Mouse (Mus musculus) Patski (cell line): ENCODE results near the gene Ptov1. TPM values are rescaled to one million over a fixed set of nuclear protein-coding genes. Genes with fewer than 3 reads are reported as not detected.

Source experiments
- ATAC-seq: fragments of 100-300 bp; one replicate; pipeline ENCODE4 v1.8.0; 2021
- CTCF ChIA-PET: fragments of 350-600 bp; sonication (Branson Sonifier 250); formaldehyde crosslinking; loops from one replicate; lab custom pipeline; 2022; ENCODE audit warnings: inconsistent platforms; lab: Charles Lee
- POLR2A ChIA-PET: fragments of 350-600 bp; sonication (Branson Sonifier 250); formaldehyde crosslinking; loops from one replicate; lab custom pipeline; 2022; ENCODE audit warnings: antibody characterized with exemption, inconsistent platforms; lab: Charles Lee
- DNase-seq: peaks from one replicate; pipeline ENCODE4 v3.0.0-alpha.2; 2011; ENCODE audit warnings: low read depth, low spot score
- H3K27me3 ChIP-seq: fragments of 371-371 bp; one replicate; pipeline ENCODE4 v1.5.1; 2021
- CTCF ChIP-seq: fragments of 100-300 bp; IDR thresholded peaks from one replicate; pipeline ENCODE4 v1.5.1; 2021
- in situ Hi-C: fragments of 300-500 bp; cut with MboI; formaldehyde crosslinking; loops from 3 replicates; pipeline ENCODE4 v1.11.1; 2018; ENCODE audit warnings: low pct_unique_long_range_greater_than_20kb, mixed read lengths
- polyA plus RNA-seq: library from polyadenylated mRNA; unstranded; gene quantifications from one replicate; pipeline ENCODE4 v1.2.3, GENCODE M21; 2021

The Ptov1 gene
- polyA plus RNA-seq, 1 experiment from 2014 or later, result 308 TPM

- no peak for TF ChIP-seq CTCF
- CTCF ChIA-PET, result no interaction called here
- in situ Hi-C loops, result loop anchor here (25.0 kb wide), 1 partner anchor 850 kb away; the partner anchor contains the start of genes Dbp, Fam83e, Rpl18 and Sphk2
- H3K27me3 ChIP-seq, result no peaks in the 10 kb centered on the region
- POLR2A ChIA-PET, result no interaction called here
- ATAC-seq (no peak), DNase-seq (no peak)
Observed at GRCm38 (mm10) chr7:44862434-44862833, 7.2 kb downstream of the Ptov1 start.

DNA sequence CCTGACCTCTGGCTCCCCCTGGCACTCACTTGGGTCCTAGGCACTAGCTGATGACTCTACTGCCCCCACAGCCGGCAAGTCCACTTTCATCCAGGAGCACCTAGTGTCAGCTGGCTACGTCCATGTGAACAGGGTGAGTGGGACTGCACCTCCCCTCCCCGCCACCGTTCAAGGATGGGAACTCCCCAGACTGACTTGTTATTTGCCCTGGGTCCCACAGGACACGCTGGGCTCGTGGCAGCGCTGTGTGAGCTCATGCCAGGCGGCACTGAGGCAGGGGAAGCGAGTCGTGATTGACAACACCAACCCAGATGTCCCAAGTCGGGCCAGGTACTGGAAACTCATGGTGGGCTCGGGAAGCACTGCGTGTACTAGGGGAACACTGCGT is 8.2 kb downstream of the Ptov1 start:
- ATAC-seq (no peak), DNase-seq (no peak)
- in situ Hi-C loops, result loop anchor here (25.0 kb wide), 1 partner anchor 851 kb away; the partner anchor contains the start of genes Dbp, Fam83e, Rpl18 and Sphk2
- TF ChIP-seq CTCF, result no peak
- ChIA-PET CTCF (interaction anchor here (0.7 to 1.8 kb wide), 6 partner anchors 8 to 121 kb away, joined by 3 to 7 read pairs (median 4); partner anchors contain the start of gene Ptov1), POLR2A (interaction anchor here (1.0 kb wide), 1 partner anchor 35 kb away, joined by 3 read pairs; no protein-coding TSS in a partner anchor)
- H3K27me3 ChIP-seq, result no peaks in the 10 kb centered on the region

DNA sequence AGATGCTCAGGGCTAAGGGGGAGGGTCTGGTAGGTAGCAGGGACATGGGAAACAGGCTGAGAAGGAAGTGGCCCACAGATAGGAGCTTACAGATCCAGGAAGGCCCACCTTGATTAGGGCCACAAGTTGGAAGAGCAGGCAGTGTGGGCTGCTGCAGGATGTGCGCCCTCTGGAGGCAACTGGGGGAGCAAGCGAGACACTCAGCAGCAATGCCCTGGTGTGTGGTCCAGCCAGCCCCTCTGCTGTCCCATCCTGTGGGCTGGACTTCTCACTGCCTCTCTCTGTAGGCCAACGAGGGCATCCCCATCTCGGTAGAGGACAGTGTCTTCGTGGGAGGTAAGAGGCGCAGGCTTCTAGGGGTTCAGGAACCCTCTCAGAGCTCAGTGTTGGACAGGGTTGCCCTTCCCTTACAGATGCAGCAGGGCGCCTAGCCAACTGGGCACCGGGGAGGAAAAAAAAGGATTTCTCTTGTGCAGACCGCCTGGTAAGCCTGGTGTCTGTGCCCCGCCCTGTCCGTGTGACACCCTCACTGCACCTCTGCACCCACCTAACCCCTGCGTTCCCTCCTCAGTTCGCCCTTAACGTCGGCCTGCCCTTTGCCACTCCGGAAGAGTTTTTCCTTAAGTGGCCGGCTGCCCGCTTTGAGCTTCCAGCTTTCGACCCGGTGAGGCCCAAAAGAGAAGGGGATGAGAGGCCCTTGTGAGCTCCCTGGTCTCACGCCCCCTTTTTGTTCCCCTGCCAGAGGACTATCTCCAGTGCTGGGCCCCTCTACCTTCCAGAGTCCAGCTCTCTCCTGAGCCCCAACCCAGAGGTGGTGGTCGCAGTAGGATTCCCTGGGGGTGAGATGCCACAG is 8.8 kb downstream of the Ptov1 start:
- TF ChIP-seq CTCF, result no peak
- in situ Hi-C loops, result loop anchor here (25.0 kb wide), 1 partner anchor 851 kb away; the partner anchor contains the start of genes Dbp, Fam83e, Rpl18 and Sphk2
- DNase-seq, result no peak
- ATAC-seq, result peak; percentile 37
- POLR2A ChIA-PET, result interaction anchor here (1.0 kb wide), 1 partner anchor 36 kb away, joined by 3 read pairs; no protein-coding TSS in a partner anchor
- CTCF ChIA-PET, result interaction anchor here (0.7 to 1.8 kb wide), 8 partner anchors 9 to 121 kb away, joined by 3 to 7 read pairs (median 4); partner anchors contain the start of gene Ptov1
- no peaks in the 10 kb centered on the region for H3K27me3 ChIP-seq

- H3K27me3 ChIP-seq, result no peaks in the 10 kb centered on the region
- DNase-seq (no peak), ATAC-seq (no peak)
- in situ Hi-C loops, result loop anchor here (25.0 kb wide), 1 partner anchor 852 kb away; the partner anchor contains the start of genes Dbp, Fam83e, Rpl18 and Sphk2
- CTCF ChIA-PET, result interaction anchor here (0.7 to 1.8 kb wide), 6 partner anchors 9 to 122 kb away, joined by 3 to 7 read pairs (median 3); partner anchors contain the start of gene Ptov1
- TF ChIP-seq CTCF, result no peak
- POLR2A ChIA-PET, result no interaction called here
Observed at GRCm38 (mm10) chr7:44859896-44860295, 9.7 kb downstream of the Ptov1 start.

DNA sequence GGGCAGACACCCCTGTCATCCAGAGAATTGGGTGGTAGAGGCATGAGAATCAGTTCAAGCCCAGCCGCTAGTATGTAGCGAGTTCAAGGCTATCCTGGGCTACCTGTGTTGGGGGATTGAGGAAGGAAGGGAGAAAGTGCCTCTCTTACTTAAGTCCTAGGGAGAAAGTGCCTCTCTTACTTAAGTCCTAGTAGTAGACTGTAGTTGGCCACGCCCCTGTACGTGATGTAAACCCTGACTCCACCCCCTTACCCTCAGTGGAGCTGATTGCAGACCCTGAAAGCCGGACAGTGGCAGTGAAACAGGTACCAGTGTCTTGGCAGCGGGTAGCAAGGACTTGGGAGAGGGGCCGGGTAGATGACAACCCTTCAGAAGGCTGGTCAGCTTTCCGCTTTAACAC is 11.7 kb downstream of the Ptov1 start:
- in situ Hi-C loops, result loop anchor here (25.0 kb wide), 1 partner anchor 854 kb away; the partner anchor contains the start of genes Dbp, Fam83e, Rpl18 and Sphk2
- no peaks in the 10 kb centered on the region for H3K27me3 ChIP-seq
- POLR2A ChIA-PET, result interaction anchor here (0.6 to 2.6 kb wide), 3 partner anchors 8 to 39 kb away, joined by 3 to 9 read pairs (median 3); no protein-coding TSS in a partner anchor
- TF ChIP-seq CTCF, result no peak
- DNase-seq, result no peak
- CTCF ChIA-PET, result interaction anchor here (0.8 kb wide), 1 partner anchor 12 kb away, joined by 3 read pairs; no protein-coding TSS in a partner anchor
- ATAC-seq, result no peak

GRCm38 (mm10) chr7:44857042-44857552 is 12.5 kb downstream of the Ptov1 start, which contains the start of gene Pnkp:
Gene Pnkp, plus strand, starts transcription at chr7:44857139.
- TF ChIP-seq CTCF, result no peak
- in situ Hi-C loops, result loop anchor here (25.0 kb wide), 1 partner anchor 855 kb away; the partner anchor contains the start of genes Dbp, Fam83e, Rpl18 and Sphk2
- peak; percentile 3 for ATAC-seq
- no peaks in the 10 kb centered on the region for H3K27me3 ChIP-seq
- ChIA-PET CTCF (no interaction called here), POLR2A (interaction anchor here (0.6 to 2.6 kb wide), 2 partner anchors 11 to 293 kb away, joined by 3 to 9 read pairs; no protein-coding TSS in a partner anchor)
- peak; percentile 54 for DNase-seq

GRCm38 (mm10) chr7:44856265-44856916 is 13.2 kb downstream of the Ptov1 start:
- in situ Hi-C loops, result loop anchor here (25.0 kb wide), 1 partner anchor 856 kb away; the partner anchor contains the start of genes Dbp, Fam83e, Rpl18 and Sphk2
- no peak for TF ChIP-seq CTCF
- ChIA-PET CTCF (interaction anchor here (1.6 to 2.1 kb wide), 2 partner anchors 8 to 10 kb away, joined by 4 to 5 read pairs; no protein-coding TSS in a partner anchor), POLR2A (interaction anchor here (0.6 to 2.6 kb wide), 4 partner anchors 9 to 293 kb away, joined by 3 to 9 read pairs (median 3); no protein-coding TSS in a partner anchor)
- ATAC-seq, result no peak
- no peak for DNase-seq
- H3K27me3 ChIP-seq, result no peaks in the 10 kb centered on the region

- no peak for TF ChIP-seq CTCF
- ChIA-PET CTCF (interaction anchor here (1.3 to 2.1 kb wide), 3 partner anchors 10 to 71 kb away, joined by 3 to 5 read pairs (median 4); no protein-coding TSS in a partner anchor), POLR2A (interaction anchor here (1.0 to 1.6 kb wide), 2 partner anchors 11 to 15 kb away, joined by 3 to 4 read pairs; partner anchors contain the start of gene Ptov1)
- ATAC-seq (no peak), DNase-seq (no peak)
- no peaks in the 10 kb centered on the region for H3K27me3 ChIP-seq
- in situ Hi-C loops, result loop anchor here (25.0 kb wide), 1 partner anchor 857 kb away; the partner anchor contains the start of genes Dbp, Fam83e, Rpl18 and Sphk2
Observed at GRCm38 (mm10) chr7:44855036-44855435, 14.6 kb downstream of the Ptov1 start.
